Mouse (Mus musculus) olfactory bulb, adult 2 months (tissue): Measurements from ENCODE around the gene Slc7a6. TPM values are rescaled to one million over a fixed set of nuclear protein-coding genes. Genes with fewer than 3 reads are reported as not detected.

Experiments
- H3K27ac ChIP-seq: fragments of 200-500 bp; 2 replicates; pipeline ENCODE4 v1.5.1; 2012; ENCODE audit warnings: low read depth, low read length; ENCODE audit not compliant: insufficient read depth
- H3K4me1 ChIP-seq: fragments of 200-500 bp; 2 replicates; pipeline ENCODE4 v1.6.1; 2012; ENCODE audit warnings: low read length; ENCODE audit not compliant: control insufficient read depth, insufficient read depth
- H3K4me3 ChIP-seq: fragments of 200-500 bp; 2 replicates; pipeline ENCODE4 v1.5.1; 2012; ENCODE audit warnings: mild to moderate bottlenecking, low read depth, low read length, moderate library complexity; ENCODE audit not compliant: insufficient read depth
- CTCF ChIP-seq: fragments of 200-500 bp; IDR thresholded peaks from 2 replicates; pipeline ENCODE4 v1.5.1; 2012; ENCODE audit warnings: low read depth, mild to moderate bottlenecking, low read length, moderate library complexity; ENCODE audit not compliant: insufficient read depth
- POLR2A ChIP-seq: fragments of 200-500 bp; IDR thresholded peaks from 2 replicates; pipeline ENCODE4 v1.6.1; 2012; ENCODE audit warnings: mild to moderate bottlenecking, low read depth, low read length, moderate library complexity; ENCODE audit not compliant: insufficient read depth
- WGBS: fragments of 180-500 bp; shearing (Covaris S2); methylation state at CpG from one replicate; pipeline ENCODE4 v1.1.7; 2018; 5-methylcytosine and 5-hydroxymethylcytosine counted together
- polyA plus RNA-seq: library from polyadenylated mRNA; stranded (reverse); fragments of >200 nt; gene quantifications from 2 replicates; pipeline ENCODE4 v1.2.4, GENCODE M21; 2012; ENCODE audit warnings: low replicate concordance; ENCODE audit not compliant: missing spikeins, insufficient read depth, insufficient read length

Slc7a6 gene
- polyA plus RNA-seq, 1 experiment: not detected

DNA sequence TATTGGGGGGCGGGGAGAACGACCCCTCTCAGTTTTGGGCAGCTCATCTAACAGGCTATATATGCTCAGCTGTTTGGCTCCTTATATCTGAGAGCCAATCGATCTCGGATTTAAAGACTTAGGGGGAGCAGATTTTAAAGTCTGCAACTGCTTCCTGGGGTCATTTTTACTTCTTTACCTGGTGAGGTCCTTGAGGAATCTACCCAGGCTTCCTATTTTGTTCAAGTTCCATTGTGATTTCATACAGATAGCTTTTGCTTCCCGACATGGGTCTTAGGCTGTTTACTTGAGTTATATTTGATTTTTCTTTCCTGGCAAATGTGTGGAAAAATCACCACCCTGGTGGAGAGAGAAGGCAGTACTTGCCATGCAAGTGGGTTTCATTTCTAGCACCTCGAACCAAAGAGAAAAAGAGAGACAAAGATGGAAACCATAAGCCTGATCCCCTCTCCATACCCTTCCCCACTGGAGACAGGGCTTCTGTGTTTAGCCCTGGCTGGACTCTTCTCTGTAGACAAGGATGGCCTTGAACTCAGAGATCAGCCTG lies 1.4 kb downstream of the Slc7a6 start:
- TF ChIP-seq CTCF: no peak
- TF ChIP-seq POLR2A: no peak
- peak overlapping the region; percentile 23; the same call in 1 of the 2 replicates for H3K4me3 ChIP-seq
- 12% methylated on average over 6 of the region's 6 CpGs for WGBS
- no peak overlapping the region for H3K27ac ChIP-seq
- peaks cover 4% of the 10 kb centered on the region; the same call in 1 of the 2 replicates for H3K4me1 ChIP-seq

DNA sequence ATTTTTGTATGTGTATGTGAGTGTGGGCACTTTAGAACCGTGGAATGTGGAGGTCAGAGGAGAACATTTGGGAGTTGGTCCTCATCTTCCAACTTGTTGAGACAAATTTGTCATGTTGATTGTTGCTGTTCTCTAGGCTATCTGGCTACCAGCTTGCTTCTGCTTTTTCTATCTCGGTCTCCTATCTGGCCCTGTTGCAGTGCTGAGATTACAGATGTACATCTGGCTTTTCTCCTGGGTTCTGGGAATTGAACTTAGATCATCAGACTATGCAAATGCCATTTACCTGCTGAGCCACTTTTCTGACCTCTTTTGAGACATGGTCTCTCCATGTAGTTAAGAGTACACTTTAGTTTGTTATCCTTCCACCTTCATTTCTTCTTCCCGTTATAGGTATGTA lies 4.9 kb downstream of the Slc7a6 start:
- H3K4me3 ChIP-seq: no peak overlapping the region
- peaks cover 4% of the 10 kb centered on the region; the same call in 1 of the 2 replicates for H3K4me1 ChIP-seq
- 96% methylated on average over 3 of the region's 3 CpGs for WGBS
- H3K27ac ChIP-seq: no peak overlapping the region
- no peak for TF ChIP-seq POLR2A
- TF ChIP-seq CTCF: no peak

GRCm38 (mm10) chr8:106176891-106177290 lies 8.2 kb downstream of the Slc7a6 start:
- WGBS: 53% methylated on average over 1 of the region's 1 CpGs

DNA sequence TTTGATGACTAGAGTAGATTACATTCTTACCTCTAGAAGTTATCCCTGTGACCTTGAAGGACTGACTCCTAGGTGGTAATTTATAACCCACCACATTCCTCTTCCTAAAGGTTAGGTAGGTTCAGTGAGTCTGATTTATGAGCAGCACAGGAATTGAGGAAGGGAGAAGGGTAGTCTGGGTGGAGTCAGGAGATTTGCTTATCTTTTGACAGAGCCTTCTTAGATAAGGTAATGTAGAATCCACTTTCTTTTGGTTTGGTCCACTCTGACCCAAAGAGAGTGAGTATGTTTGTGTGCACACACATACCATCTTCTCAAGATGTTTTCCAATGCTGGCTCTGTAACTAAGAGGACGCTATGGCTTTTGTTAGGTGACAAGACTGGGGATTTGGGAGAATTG lies 8.9 kb downstream of the Slc7a6 start:
- Histone ChIP-seq H3K27ac (no peak overlapping the region), H3K4me1 (no peaks in the 10 kb centered on the region), H3K4me3 (no peak overlapping the region)
- TF ChIP-seq CTCF: no peak
- 89% methylated on average over 1 of the region's 1 CpGs for WGBS

More at GRCm38 (mm10) chr8:106176891-106177290, 8.2 kb downstream of the Slc7a6 start:
- no peak overlapping the region for H3K4me3 ChIP-seq
- H3K4me1 ChIP-seq: peaks cover 2% of the 10 kb centered on the region; the same call in 1 of the 2 replicates
- H3K27ac ChIP-seq: no peak overlapping the region
- no peak for TF ChIP-seq CTCF
- TF ChIP-seq POLR2A: no peak

GRCm38 (mm10) chr8:106178428-106178827 lies 9.8 kb downstream of the Slc7a6 start:
- Histone ChIP-seq H3K4me1 (no peaks in the 10 kb centered on the region), H3K4me3 (no peak overlapping the region), H3K27ac (no peak overlapping the region)
- 70% methylated on average over 2 of the region's 2 CpGs for WGBS
- TF ChIP-seq CTCF: no peak
- TF ChIP-seq POLR2A: no peak

DNA sequence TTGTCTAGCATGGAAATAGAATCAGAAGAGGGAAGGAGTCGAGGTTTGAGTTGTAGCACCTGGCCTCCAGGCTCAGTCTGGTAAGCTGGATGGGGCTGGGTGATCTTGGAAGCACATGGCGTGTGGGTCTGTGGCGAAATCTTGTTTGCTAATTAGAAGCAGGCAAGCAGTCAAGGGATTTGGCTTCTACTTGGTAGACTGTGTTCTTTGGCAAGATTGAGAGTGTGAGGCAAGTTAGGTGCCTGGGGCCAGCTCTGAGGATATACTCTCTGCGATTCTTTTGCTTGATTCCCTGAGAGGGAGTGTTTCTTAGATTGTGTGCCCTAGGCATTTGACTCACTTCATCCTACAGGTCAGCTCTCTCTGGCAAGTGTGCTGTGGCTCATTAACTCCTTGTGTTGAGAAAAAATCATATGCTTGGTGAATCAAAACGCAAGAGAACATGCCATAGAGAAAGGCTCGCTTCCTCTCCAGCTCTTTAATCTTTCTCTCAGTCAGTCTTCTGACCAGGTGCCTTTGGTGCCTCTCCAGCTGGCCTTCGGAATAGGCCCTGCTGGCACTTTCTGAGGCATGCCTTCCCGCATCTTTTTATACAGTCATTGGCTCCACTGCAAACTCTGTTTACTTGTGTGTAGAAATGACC lies 17.1 kb downstream of the Slc7a6 start:
- no peaks in the 10 kb centered on the region for H3K4me1 ChIP-seq
- TF ChIP-seq CTCF: no peak
- no peak for TF ChIP-seq POLR2A
- H3K4me3 ChIP-seq: no peak overlapping the region
- WGBS: 54% methylated on average over 8 of the region's 8 CpGs
- no peak overlapping the region for H3K27ac ChIP-seq

DNA sequence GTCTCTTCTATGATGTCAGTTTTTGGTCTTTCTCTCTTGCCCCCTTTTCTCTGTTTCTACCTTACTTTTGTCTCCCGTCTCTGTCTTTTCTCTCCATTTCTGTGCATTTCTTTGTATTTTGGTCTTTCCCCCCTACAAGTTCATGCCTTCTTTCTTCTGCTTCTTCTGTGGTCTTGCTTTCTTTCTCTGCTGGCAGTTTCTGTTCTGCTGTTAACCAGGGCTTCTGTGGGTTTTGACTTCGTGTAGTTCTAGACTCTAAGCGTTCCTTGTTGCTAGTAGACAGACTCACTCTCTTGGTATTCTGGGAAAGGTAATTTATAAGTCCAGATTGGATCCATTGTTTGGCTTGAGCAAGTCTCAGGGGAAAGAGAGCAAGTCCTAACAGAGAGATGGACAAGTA lies 17.7 kb downstream of the Slc7a6 start:
- Histone ChIP-seq H3K27ac (no peak overlapping the region), H3K4me1 (no peaks in the 10 kb centered on the region), H3K4me3 (no peak overlapping the region)
- WGBS: 83% methylated on average over 3 of the region's 3 CpGs
- TF ChIP-seq POLR2A (no peak), CTCF (no peak)

- WGBS: 94% methylated on average over 4 of the region's 4 CpGs
These were observed 20.5 kb downstream of the Slc7a6 start for GRCm38 (mm10) chr8:106189162-106189561.

GRCm38 (mm10) chr8:106191639-106192038 lies 23.0 kb downstream of the Slc7a6 start:
- Histone ChIP-seq H3K4me1 (no peaks in the 10 kb centered on the region), H3K27ac (no peak overlapping the region), H3K4me3 (no peak overlapping the region)
- no peak for TF ChIP-seq CTCF
- TF ChIP-seq POLR2A: no peak
- WGBS: 94% methylated on average over 5 of the region's 5 CpGs

More at GRCm38 (mm10) chr8:106189162-106189561, 20.5 kb downstream of the Slc7a6 start:
- H3K27ac ChIP-seq: no peak overlapping the region
- no peak overlapping the region for H3K4me3 ChIP-seq
- TF ChIP-seq POLR2A (no peak), CTCF (no peak)
- no peaks in the 10 kb centered on the region for H3K4me1 ChIP-seq

DNA sequence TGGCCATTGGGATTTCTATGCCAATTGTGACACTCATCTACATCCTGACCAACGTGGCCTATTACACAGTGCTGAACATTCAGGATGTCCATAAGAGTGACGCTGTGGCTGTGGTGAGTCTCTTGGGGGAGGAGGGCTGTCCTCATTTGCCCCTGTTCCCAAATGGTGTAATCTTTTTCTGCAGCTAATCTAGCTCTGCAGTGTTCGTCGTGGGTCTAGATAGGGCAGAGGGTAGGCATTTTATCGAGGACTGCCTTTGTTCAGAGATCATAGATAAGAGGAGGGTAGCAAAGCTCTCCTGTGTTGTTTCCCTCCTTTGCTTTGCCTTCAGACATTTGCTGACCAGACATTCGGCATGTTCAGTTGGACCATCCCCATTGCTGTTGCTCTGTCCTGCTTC lies 24.5 kb downstream of the Slc7a6 start:
- no peak overlapping the region for H3K27ac ChIP-seq
- no peaks in the 10 kb centered on the region for H3K4me1 ChIP-seq
- WGBS: 86% methylated on average over 6 of the region's 6 CpGs
- no peak overlapping the region for H3K4me3 ChIP-seq
- TF ChIP-seq CTCF (no peak), POLR2A (no peak)
